Mouse (Mus musculus) duodenum, adult 2 months (tissue): Measurements from ENCODE around the gene Slc28a3. TPM values are rescaled to one million over a fixed set of nuclear protein-coding genes. Genes with fewer than 3 reads are reported as not detected.

Experiments used
- polyA plus RNA-seq: library from polyadenylated mRNA; depleted of rRNA; stranded (reverse); fragments of >200 nt; gene quantifications from 2 replicates; pipeline ENCODE4 v1.2.3, GENCODE M21; 2012; ENCODE audit warnings: low replicate concordance; rRNA removed

Gene Slc28a3
- polyA plus RNA-seq, result 2.5 and 3.4 TPM in 2 replicates

DNA sequence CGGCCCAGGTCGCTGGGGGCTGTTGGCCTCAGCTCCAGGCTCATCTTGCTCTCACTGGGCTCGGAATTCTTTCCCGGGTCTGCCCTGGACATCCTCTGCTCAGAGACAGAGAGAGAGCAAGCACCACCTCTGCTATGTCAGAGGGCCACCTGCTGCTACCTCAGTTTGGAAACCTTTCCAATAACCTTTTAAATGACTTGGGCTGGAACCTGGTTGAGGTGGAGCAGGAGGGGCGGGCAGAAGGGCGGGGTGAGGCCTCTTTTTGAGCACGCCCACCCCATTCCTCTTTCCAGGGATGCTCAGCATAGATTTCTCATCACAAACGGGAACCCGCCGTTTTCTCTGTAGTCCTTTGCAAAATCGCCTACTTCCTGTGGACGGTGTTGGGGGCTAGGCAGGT is at the start of gene Slc28a3:
Gene Slc28a3 (minus strand): TSS at position 162 of the 400 bp plus-strand sequence.

Other genes with a start within 250 kb of the Slc28a3 start
- gene 2210016F16Rik, start 225.7 kb downstream of the Slc28a3 start, polyA plus RNA-seq, result 52.3 and 222 TPM in 2 replicates
- gene Rmi1, start 208.6 kb downstream of the Slc28a3 start, polyA plus RNA-seq, result 0.87 and 3.5 TPM in 2 replicates
- 86.5 and 122 TPM in 2 replicates for gene Hnrnpk, start 207.5 kb downstream of the Slc28a3 start, polyA plus RNA-seq
- 0.75 and 1.5 TPM in 2 replicates for gene Ntrk2, start 195.7 kb upstream of the Slc28a3 start, polyA plus RNA-seq